Mouse (Mus musculus) lung, postnatal 0 days (tissue): ENCODE data around the gene Dnmt3b. TPM values are rescaled to one million over a fixed set of nuclear protein-coding genes. Genes with fewer than 3 reads are reported as not detected.

Source experiments
- ATAC-seq: fragments of 200-750 bp; cut with Nextera tagmentation; 2 replicates; pipeline ENCODE4 v1.8.0; 2017; ENCODE audit warnings: moderate library complexity
- DNase-seq: peaks from one replicate; pipeline ENCODE4 v3.0.0-alpha.2; 2016; ENCODE audit warnings: low spot score
- H3K27ac ChIP-seq: fragments of 300-500 bp; sonication (generic); 2 replicates; pipeline ENCODE4 v1.5.1; 2014; ENCODE audit warnings: antibody characterized with exemption, mild to moderate bottlenecking, low read length, mixed read lengths
- H3K27me3 ChIP-seq: fragments of 300-500 bp; sonication (generic); replicated peaks from 2 replicates; pipeline ENCODE4 v1.6.1; 2014; ENCODE audit warnings: low read length, mixed read lengths; ENCODE audit not compliant: insufficient read depth
- H3K36me3 ChIP-seq: fragments of 300-500 bp; sonication (generic); 2 replicates; pipeline ENCODE4 v1.6.1; 2014; ENCODE audit warnings: low read length, mixed read lengths; ENCODE audit not compliant: insufficient read depth
- H3K4me1 ChIP-seq: fragments of 300-500 bp; sonication (generic); 2 replicates; pipeline ENCODE4 v1.6.1; 2014; ENCODE audit warnings: antibody characterized with exemption, low read depth, low read length, mixed read lengths; ENCODE audit not compliant: insufficient read depth
- H3K4me2 ChIP-seq: fragments of 300-500 bp; sonication (generic); replicated peaks from 2 replicates; pipeline ENCODE4 v1.6.1; 2014; ENCODE audit warnings: low read depth, mild to moderate bottlenecking, low read length, moderate library complexity, mixed read lengths
- H3K4me3 ChIP-seq: fragments of 300-500 bp; sonication (generic); 2 replicates; pipeline ENCODE4 v1.5.1; 2014; ENCODE audit warnings: low read depth, low read length
- H3K9ac ChIP-seq: fragments of 300-500 bp; sonication (generic); replicated peaks from 2 replicates; pipeline ENCODE4 v1.6.1; 2014; ENCODE audit warnings: low read depth, mild to moderate bottlenecking
- H3K9me3 ChIP-seq: fragments of 300-500 bp; sonication (generic); 2 replicates; pipeline ENCODE4 v1.6.1; 2016; ENCODE audit warnings: low read length, mixed read lengths
- CTCF ChIP-seq: IDR thresholded peaks from 2 replicates; pipeline ENCODE4 v1.5.1; 2016; ENCODE audit warnings: antibody characterized with exemption, mild to moderate bottlenecking
- EP300 ChIP-seq: IDR thresholded peaks from 2 replicates; pipeline ENCODE4 v1.6.1; 2016; ENCODE audit warnings: antibody characterized with exemption, mild to moderate bottlenecking, control low read depth
- WGBS: fragments of 180-500 bp; shearing (Covaris S2); extraction: QIAGEN DNeasy Blood & Tissue Kit; methylation state at CpG from one replicate; pipeline ENCODE4 v1.1.7; 2014; 5-methylcytosine and 5-hydroxymethylcytosine counted together
- polyA plus RNA-seq: library from polyadenylated mRNA; unstranded; fragments of >200 nt; fragmentation: Nextera tagmentation; extraction: Ambion mirVana; gene quantifications from 2 replicates; pipeline ENCODE4 v1.2.1, GENCODE M21; 2015

Dnmt3b gene
- polyA plus RNA-seq, 1 experiment from 2014 or later = 3.3 TPM

- H3K9ac ChIP-seq = no peak overlapping the region
- H3K9me3 ChIP-seq = no peaks in the 10 kb centered on the region
- WGBS = 33% methylated on average over 1 of the region's 1 CpGs
- ATAC-seq (no peak), DNase-seq (no peak)
- no peak overlapping the region for H3K4me3 ChIP-seq
- H3K27ac ChIP-seq = no peak overlapping the region
- no peaks in the 10 kb centered on the region for H3K4me1 ChIP-seq
- no peaks in the 10 kb centered on the region for H3K36me3 ChIP-seq
- TF ChIP-seq EP300 = no peak
- H3K27me3 ChIP-seq = no peaks in the 10 kb centered on the region
- no peak overlapping the region for H3K4me2 ChIP-seq
Measured at GRCm38 (mm10) chr2:153723098-153723497, 73.8 kb downstream of the Dnmt3b start.

DNA sequence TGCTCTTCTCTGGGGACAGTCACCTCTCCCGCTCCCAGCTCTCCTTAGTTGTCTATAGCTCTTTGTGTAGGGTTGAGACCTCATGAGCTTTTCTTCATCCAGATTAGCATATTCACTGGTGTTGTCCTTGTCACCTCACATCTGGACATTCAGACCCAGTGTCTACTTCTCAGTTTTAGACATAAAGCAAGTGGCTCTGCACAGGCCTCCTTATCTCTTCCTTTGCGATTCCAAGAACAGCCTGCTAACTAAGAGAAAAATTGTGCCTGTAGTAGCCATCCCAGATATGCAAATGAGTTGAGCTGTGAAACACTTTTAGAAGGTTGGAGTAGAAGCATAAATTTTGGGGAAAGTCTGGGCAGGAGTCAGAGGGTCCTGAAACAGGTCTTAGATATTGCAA, 75.2 kb downstream of the Dnmt3b start:
- 85% methylated on average over 2 of the region's 2 CpGs for WGBS
- H3K9ac ChIP-seq = no peak overlapping the region
- H3K4me1 ChIP-seq = no peaks in the 10 kb centered on the region

GRCm38 (mm10) chr2:153724871-153725270, 75.6 kb downstream of the Dnmt3b start:
- ATAC-seq = no peak
- Histone ChIP-seq H3K27me3 (no peaks in the 10 kb centered on the region), H3K9me3 (no peaks in the 10 kb centered on the region), H3K4me2 (no peak overlapping the region), H3K4me1 (no peaks in the 10 kb centered on the region), H3K27ac (no peak overlapping the region), H3K9ac (no peak overlapping the region), H3K4me3 (no peak overlapping the region), H3K36me3 (no peaks in the 10 kb centered on the region)
- 67% methylated on average over 2 of the region's 2 CpGs for WGBS
- DNase-seq = no peak
- TF ChIP-seq EP300 (no peak), CTCF (no peak)

More for the DNA sequence above, 75.2 kb downstream of the Dnmt3b start:
- Histone ChIP-seq H3K9me3 (no peaks in the 10 kb centered on the region), H3K27me3 (no peaks in the 10 kb centered on the region), H3K4me2 (no peak overlapping the region), H3K27ac (no peak overlapping the region), H3K4me3 (no peak overlapping the region), H3K36me3 (no peaks in the 10 kb centered on the region)
- ATAC-seq (no peak), DNase-seq (no peak)
- TF ChIP-seq EP300 (no peak), CTCF (no peak)

- Histone ChIP-seq H3K4me3 (no peak overlapping the region), H3K9ac (no peak overlapping the region), H3K4me2 (no peak overlapping the region), H3K36me3 (no peaks in the 10 kb centered on the region), H3K9me3 (no peaks in the 10 kb centered on the region), H3K27ac (no peak overlapping the region), H3K27me3 (no peaks in the 10 kb centered on the region), H3K4me1 (no peaks in the 10 kb centered on the region)
- no peak for TF ChIP-seq EP300
- no peak for TF ChIP-seq CTCF
- DNase-seq (no peak), ATAC-seq (no peak)
- WGBS = 73% methylated on average over 4 of the region's 4 CpGs
Measured at GRCm38 (mm10) chr2:153725291-153725690, 76.0 kb downstream of the Dnmt3b start.

GRCm38 (mm10) chr2:153734033-153734432, 84.8 kb downstream of the Dnmt3b start:
- H3K4me2 ChIP-seq = no peak overlapping the region
- no peak overlapping the region for H3K4me3 ChIP-seq
- TF ChIP-seq EP300 = no peak
- no peak for TF ChIP-seq CTCF
- no peak overlapping the region for H3K9ac ChIP-seq
- no peaks in the 10 kb centered on the region for H3K27me3 ChIP-seq
- no peaks in the 10 kb centered on the region for H3K4me1 ChIP-seq
- no peak for DNase-seq
- no peak for ATAC-seq
- H3K36me3 ChIP-seq = no peaks in the 10 kb centered on the region
- H3K9me3 ChIP-seq = no peaks in the 10 kb centered on the region
- 76% methylated on average over 4 of the region's 4 CpGs for WGBS
- no peak overlapping the region for H3K27ac ChIP-seq

Other genes with a start within 250 kb of the Dnmt3b start
- gene 4930404H24Rik, start 156.7 kb upstream of the Dnmt3b start, polyA plus RNA-seq = not detected in 2 replicates
- 8.3 and 9.9 TPM in 2 replicates for gene Nol4l, start 119.5 kb upstream of the Dnmt3b start, polyA plus RNA-seq
- gene Commd7, start 16.7 kb upstream of the Dnmt3b start, polyA plus RNA-seq = 71.8 and 73.3 TPM in 2 replicates
- 0.10 and 0.15 TPM in 2 replicates for gene Dnmt3c, start 47.2 kb downstream of the Dnmt3b start, polyA plus RNA-seq
- gene Mapre1, start 91.8 kb downstream of the Dnmt3b start, polyA plus RNA-seq = 145 and 164 TPM in 2 replicates
- gene Efcab8, start 130.5 kb downstream of the Dnmt3b start, polyA plus RNA-seq = 0.05 TPM in 1 of 2 replicates, not detected in the other
- not detected in 2 replicates for gene Sun5, start 221.6 kb downstream of the Dnmt3b start, polyA plus RNA-seq
- not detected in 2 replicates for gene Bpifb2, start 225.6 kb downstream of the Dnmt3b start, polyA plus RNA-seq